Mouse (Mus musculus): ENCODE results near the gene Olfr519. TPM values are rescaled to one million over a fixed set of nuclear protein-coding genes. Genes with fewer than 3 reads are reported as not detected.

Gene Olfr519
- polyA plus RNA-seq (2014; fragmentation: Nextera tagmentation; extraction: Ambion mirVana): not detected in 2 replicates

DNA sequence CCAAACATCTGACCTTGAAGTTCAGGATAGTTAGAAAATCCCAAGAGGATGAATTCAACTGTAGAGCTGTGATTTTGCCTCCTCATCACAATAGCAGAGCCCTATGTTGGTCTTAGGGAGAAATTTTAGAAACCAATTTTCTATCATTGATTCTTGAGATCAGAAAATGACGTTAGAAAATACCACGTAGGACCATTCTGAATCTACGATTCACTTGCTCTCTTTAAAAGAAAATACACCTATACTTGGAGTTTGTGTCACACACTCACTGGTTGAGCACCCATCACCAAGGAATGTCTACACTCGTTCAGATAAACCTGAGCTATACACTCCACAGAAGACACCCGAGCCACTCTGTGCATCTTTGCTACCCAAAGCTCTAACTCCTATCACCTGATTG, at the start of gene Olfr519:
Gene Olfr519, minus strand, starts transcription at position 101 of the 400 bp plus-strand sequence.
- no peak within 1 kb of the TSS for H3K27ac ChIP-seq (replicated peaks; ENCODE audit: low read depth, low read length)
- ATAC-seq (ENCODE audit: low FRiP score, low TSS enrichment): no peak
- no peak within 1 kb of the TSS for H3K4me2 ChIP-seq (ENCODE audit: low read length)
- H3K9ac ChIP-seq (replicated peaks; ENCODE audit: low read length): no peak within 1 kb of the TSS
- no peaks in the 10 kb centered on the region for H3K9me3 ChIP-seq (ENCODE audit: control insufficient read depth, low read length)
- H3K27me3 ChIP-seq (ENCODE audit: control insufficient read depth, insufficient read depth, low read length): no peaks in the 10 kb centered on the region
- WGBS: 88% methylated on average over 5 of the region's 5 CpGs
- H3K4me3 ChIP-seq (replicated peaks; ENCODE audit: low read depth, low read length): no peak within 1 kb of the TSS
- no peak for DNase-seq
- H3K4me1 ChIP-seq (ENCODE audit: control insufficient read depth, insufficient read depth, low read length): no peaks in the 10 kb centered on the region
- no peaks in the 10 kb centered on the region for H3K36me3 ChIP-seq (ENCODE audit: control insufficient read depth, insufficient read depth, low read length)

DNA sequence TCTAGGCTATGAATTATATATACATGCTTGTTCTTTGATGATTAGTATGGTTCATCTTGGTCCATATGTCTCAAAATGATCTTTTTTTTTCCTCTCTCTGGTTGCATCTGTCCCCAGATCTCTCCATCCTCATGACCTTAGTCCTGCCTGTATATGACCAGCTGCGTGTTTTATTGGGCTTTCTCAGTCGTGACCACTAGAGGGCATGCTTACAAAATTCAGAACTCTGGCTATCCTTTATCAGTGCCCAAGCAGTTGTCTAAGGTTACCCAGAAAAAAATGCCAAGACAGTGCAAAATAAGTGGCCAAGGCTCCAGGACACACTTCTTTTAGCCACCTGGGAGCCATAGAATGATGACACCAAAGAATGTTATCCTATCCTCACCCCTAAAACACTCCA, 49.8 kb upstream of the Olfr519 start:
- DNase-seq (peak; percentile 84), ATAC-seq (ENCODE audit: low FRiP score, low TSS enrichment) (0 out of 2 replicates have a peak, but pooled peaks have one; percentile 46)
- H3K9me3 ChIP-seq (ENCODE audit: control insufficient read depth, low read length): no peaks in the 10 kb centered on the region
- 7% methylated on average over 2 of the region's 2 CpGs for WGBS
- no peak overlapping the region for H3K4me3 ChIP-seq (replicated peaks; ENCODE audit: low read depth, low read length)
- H3K36me3 ChIP-seq (ENCODE audit: control insufficient read depth, insufficient read depth, low read length): peaks cover 59% of the 10 kb centered on the region
- H3K27me3 ChIP-seq (ENCODE audit: control insufficient read depth, insufficient read depth, low read length): no peaks in the 10 kb centered on the region
- H3K27ac ChIP-seq (replicated peaks; ENCODE audit: low read depth, low read length): no peak overlapping the region
- H3K4me2 ChIP-seq (ENCODE audit: low read length): no peak overlapping the region
- no peak overlapping the region for H3K9ac ChIP-seq (replicated peaks; ENCODE audit: low read length)
- no peaks in the 10 kb centered on the region for H3K4me1 ChIP-seq (ENCODE audit: control insufficient read depth, insufficient read depth, low read length)

DNA sequence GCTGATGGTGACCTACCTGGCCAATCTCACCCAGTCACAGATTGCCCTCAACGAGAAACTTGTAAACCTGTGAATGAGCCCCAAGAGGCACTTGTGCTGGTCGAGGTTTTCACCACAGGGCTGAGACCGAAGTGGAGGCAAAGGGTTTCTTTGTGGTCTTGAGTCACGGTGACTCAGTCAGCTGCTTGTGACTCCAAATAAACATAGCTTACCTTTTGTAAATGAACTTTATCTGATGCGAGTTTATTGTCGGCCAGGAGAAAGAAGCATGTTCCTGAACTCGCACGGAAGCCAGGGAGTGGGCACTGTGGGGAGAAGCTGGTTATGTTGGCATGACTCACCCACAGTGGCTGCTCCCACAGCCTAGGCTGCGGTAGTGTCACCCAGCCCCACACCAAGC, 47.2 kb upstream of the Olfr519 start:
- H3K9ac ChIP-seq (replicated peaks; ENCODE audit: low read length): no peak overlapping the region
- H3K36me3 ChIP-seq (ENCODE audit: control insufficient read depth, insufficient read depth, low read length): peaks cover 78% of the 10 kb centered on the region
- WGBS: 96% methylated on average over 9 of the region's 9 CpGs

DNA sequence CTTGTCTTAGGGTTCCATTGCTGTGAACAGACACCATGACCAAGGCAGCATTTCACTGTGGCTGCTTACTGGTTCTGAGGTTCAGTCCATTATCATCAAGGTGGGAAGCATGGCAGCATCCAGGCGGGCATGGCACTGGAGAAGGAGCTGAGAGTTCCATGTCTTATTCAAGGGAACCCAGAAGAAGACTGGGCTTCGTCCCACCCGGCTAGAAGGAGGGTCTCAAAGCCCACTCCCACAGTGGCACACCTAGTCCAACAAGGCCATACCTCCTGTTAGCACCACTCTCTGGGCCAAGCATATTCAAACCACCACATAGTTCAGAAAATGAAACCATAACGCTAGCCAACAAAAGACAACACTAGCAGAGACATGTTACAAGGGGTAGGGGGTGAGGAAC, 42.4 kb upstream of the Olfr519 start:
- no peak for ATAC-seq (ENCODE audit: low FRiP score, low TSS enrichment)
- Histone ChIP-seq H3K9ac (replicated peaks; ENCODE audit: low read length) (no peak overlapping the region), H3K4me1 (ENCODE audit: control insufficient read depth, insufficient read depth, low read length) (peaks cover 13% of the 10 kb centered on the region), H3K4me3 (replicated peaks; ENCODE audit: low read depth, low read length) (no peak overlapping the region), H3K36me3 (ENCODE audit: control insufficient read depth, insufficient read depth, low read length) (peaks cover 44% of the 10 kb centered on the region), H3K27ac (replicated peaks; ENCODE audit: low read depth, low read length) (no peak overlapping the region), H3K4me2 (ENCODE audit: low read length) (no peak overlapping the region), H3K9me3 (ENCODE audit: control insufficient read depth, low read length) (no peaks in the 10 kb centered on the region), H3K27me3 (ENCODE audit: control insufficient read depth, insufficient read depth, low read length) (no peaks in the 10 kb centered on the region)
- WGBS: 93% methylated on average over 4 of the region's 4 CpGs
- no peak for DNase-seq

More for the DNA sequence above, 47.2 kb upstream of the Olfr519 start:
- ATAC-seq (ENCODE audit: low FRiP score, low TSS enrichment) (no peak), DNase-seq (no peak)
- Histone ChIP-seq H3K4me2 (ENCODE audit: low read length) (no peak overlapping the region), H3K4me3 (replicated peaks; ENCODE audit: low read depth, low read length) (no peak overlapping the region), H3K9me3 (ENCODE audit: control insufficient read depth, low read length) (no peaks in the 10 kb centered on the region), H3K4me1 (ENCODE audit: control insufficient read depth, insufficient read depth, low read length) (no peaks in the 10 kb centered on the region), H3K27me3 (ENCODE audit: control insufficient read depth, insufficient read depth, low read length) (no peaks in the 10 kb centered on the region), H3K27ac (replicated peaks; ENCODE audit: low read depth, low read length) (no peak overlapping the region)

DNA sequence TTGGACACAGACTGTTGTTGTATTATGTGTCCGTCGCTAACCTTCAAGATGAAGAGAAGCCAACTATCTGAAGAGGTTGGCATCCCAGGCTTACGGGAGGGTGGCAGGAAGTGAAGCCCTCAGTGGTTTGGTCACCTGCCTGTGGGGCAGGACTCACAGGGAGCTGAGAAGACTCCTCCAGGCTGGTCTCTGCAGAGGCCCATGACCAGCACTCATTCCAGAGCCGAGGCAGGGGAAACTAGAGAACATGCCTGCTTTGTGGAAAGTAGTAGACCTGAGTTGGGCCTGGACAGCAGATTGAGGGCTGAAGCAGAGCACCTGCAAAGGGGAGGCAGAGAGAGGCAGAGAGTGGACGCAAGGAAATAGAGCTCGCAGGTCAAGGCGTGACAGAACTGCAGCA, 41.2 kb upstream of the Olfr519 start:
- H3K36me3 ChIP-seq (ENCODE audit: control insufficient read depth, insufficient read depth, low read length): peaks cover 32% of the 10 kb centered on the region
- H3K9ac ChIP-seq (replicated peaks; ENCODE audit: low read length): no peak overlapping the region; the same call in 1 of the 2 replicates
- peak overlapping the region; percentile 94 for H3K4me3 ChIP-seq (replicated peaks; ENCODE audit: low read depth, low read length)
- 92% methylated on average over 7 of the region's 7 CpGs for WGBS
- no peak for ATAC-seq (ENCODE audit: low FRiP score, low TSS enrichment)
- H3K27ac ChIP-seq (replicated peaks; ENCODE audit: low read depth, low read length): no peak overlapping the region
- peaks cover 13% of the 10 kb centered on the region for H3K4me1 ChIP-seq (ENCODE audit: control insufficient read depth, insufficient read depth, low read length)
- H3K4me2 ChIP-seq (ENCODE audit: low read length): peak overlapping the region; percentile 66
- no peaks in the 10 kb centered on the region for H3K27me3 ChIP-seq (ENCODE audit: control insufficient read depth, insufficient read depth, low read length)
- no peak for DNase-seq
- H3K9me3 ChIP-seq (ENCODE audit: control insufficient read depth, low read length): no peaks in the 10 kb centered on the region

DNA sequence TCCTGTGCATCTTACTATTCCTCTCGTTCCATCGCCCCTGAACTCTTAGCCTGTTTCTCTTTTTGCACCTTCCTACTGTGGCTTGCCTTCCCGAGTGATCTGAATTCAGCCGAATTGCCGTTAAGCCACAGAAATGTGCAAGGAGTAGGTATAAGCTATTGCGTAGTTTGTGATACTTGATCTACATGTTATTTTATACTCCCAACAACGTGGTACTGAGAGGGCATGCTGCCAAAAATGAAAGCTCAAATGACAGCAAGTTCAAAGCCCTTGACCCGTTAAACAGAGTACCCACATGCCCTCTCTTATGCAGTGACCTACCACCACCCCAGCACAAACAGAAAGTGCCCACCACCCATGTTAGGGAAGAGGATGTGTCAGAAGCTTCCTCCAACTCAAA, 40.6 kb upstream of the Olfr519 start:
- 7% methylated on average over 8 of the region's 8 CpGs for WGBS
- Histone ChIP-seq H3K9me3 (ENCODE audit: control insufficient read depth, low read length) (no peaks in the 10 kb centered on the region), H3K4me2 (ENCODE audit: low read length) (peak overlapping the region; percentile 66), H3K4me1 (ENCODE audit: control insufficient read depth, insufficient read depth, low read length) (peaks cover 13% of the 10 kb centered on the region), H3K27me3 (ENCODE audit: control insufficient read depth, insufficient read depth, low read length) (no peaks in the 10 kb centered on the region), H3K4me3 (replicated peaks; ENCODE audit: low read depth, low read length) (peak overlapping the region; percentile 94), H3K9ac (replicated peaks; ENCODE audit: low read length) (peak overlapping the region; percentile 92), H3K36me3 (ENCODE audit: control insufficient read depth, insufficient read depth, low read length) (peaks cover 27% of the 10 kb centered on the region), H3K27ac (replicated peaks; ENCODE audit: low read depth, low read length) (peak overlapping the region; percentile 81)
- DNase-seq (no peak), ATAC-seq (ENCODE audit: low FRiP score, low TSS enrichment) (no peak)

DNA sequence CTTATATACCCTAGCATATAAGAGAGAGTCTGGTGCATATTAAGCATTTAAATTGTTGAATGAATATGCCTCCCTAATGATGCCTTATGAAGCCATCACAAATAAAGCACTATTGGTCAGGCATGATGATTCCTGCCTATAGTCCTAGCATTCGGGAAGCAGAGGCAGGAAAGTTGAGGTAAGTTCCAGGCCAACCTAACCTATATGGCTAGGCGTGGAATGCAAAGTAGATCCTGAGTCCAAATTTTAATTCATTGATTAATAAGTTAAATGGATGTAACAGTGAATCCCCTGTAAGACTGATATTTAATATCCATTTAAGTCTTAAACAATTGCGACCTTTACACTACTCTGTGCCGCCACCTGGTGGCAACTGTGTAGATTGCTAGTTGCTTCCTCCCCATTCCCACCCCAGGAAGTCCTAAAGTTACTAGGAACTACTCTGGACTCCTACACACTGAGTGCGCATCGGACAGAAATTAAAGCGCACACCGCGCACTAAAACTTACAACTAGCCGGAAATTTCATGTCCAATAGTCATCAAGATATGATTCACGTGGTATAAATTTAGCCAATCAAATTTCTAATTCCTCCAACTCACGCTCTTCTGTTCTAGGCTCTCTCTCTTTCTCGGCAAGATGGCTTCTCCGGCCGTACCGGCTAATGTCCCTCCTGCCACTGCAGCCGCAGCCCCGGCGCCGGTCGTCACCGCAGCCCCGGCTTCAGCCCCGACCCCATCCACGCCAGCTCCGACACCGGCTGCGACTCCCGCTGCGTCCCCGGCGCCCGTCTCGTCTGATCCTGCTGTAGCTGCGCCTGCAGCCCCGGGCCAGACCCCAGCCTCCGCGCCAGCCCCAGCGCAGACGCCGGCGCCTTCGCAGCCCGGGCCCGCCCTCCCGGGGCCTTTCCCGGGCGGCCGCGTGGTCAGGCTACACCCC, 39.8 kb upstream of the Olfr519 start, which contains the start of gene Eif3f:
Gene Eif3f, plus strand, starts transcription at position 624 of the 938 bp plus-strand sequence.
- 2% methylated on average over 50 of the region's 50 CpGs for WGBS
- H3K9me3 ChIP-seq (ENCODE audit: control insufficient read depth, low read length): no peaks in the 10 kb centered on the region
- peak within 1 kb of the TSS; percentile 81 for H3K27ac ChIP-seq (replicated peaks; ENCODE audit: low read depth, low read length)
- H3K4me1 ChIP-seq (ENCODE audit: control insufficient read depth, insufficient read depth, low read length): peaks cover 13% of the 10 kb centered on the region
- H3K4me3 ChIP-seq (replicated peaks; ENCODE audit: low read depth, low read length): peak within 1 kb of the TSS; percentile 94
- peak within 1 kb of the TSS; percentile 66 for H3K4me2 ChIP-seq (ENCODE audit: low read length)
- peak within 1 kb of the TSS; percentile 92 for H3K9ac ChIP-seq (replicated peaks; ENCODE audit: low read length)
- H3K27me3 ChIP-seq (ENCODE audit: control insufficient read depth, insufficient read depth, low read length): no peaks in the 10 kb centered on the region
- ATAC-seq (ENCODE audit: low FRiP score, low TSS enrichment) (peak; percentile 96), DNase-seq (peak; percentile 97)
- H3K36me3 ChIP-seq (ENCODE audit: control insufficient read depth, insufficient read depth, low read length): peaks cover 19% of the 10 kb centered on the region

DNA sequence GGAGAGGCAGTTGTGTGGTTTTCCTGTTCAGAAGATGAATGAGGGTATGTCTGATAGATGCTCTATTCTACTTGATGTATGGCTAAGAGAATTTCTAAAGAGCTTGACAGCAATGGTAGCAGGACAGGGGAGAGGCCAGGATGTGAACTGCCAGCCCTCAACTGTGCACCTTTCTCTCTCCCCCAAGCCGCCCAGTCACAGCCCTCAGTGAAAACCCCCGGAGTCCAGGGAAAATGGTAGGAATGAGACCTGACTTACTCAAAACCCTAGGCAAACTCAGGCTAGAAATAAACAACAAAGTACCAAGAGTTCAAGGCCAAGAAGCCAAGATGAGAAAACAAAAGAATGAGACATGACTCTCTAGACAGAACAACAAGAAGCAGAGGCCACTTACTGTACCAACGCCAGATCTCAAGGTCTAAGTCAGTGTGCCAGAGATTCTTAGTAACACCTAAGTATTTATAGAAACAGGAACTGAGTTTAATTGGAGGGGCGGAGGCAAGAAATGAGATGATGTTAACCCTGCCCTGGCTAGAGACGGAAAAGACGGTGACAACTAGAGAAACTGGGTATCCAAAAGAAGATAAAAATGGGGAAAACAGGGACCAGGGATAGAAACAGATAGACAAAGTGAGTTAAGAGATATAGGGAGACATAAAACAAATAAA, 35.6 kb upstream of the Olfr519 start, which contains the start of gene Nlrp10:
Gene Nlrp10, minus strand, starts transcription at position 453 of the 668 bp plus-strand sequence.
- H3K9me3 ChIP-seq (ENCODE audit: control insufficient read depth, low read length): no peaks in the 10 kb centered on the region
- DNase-seq (no peak), ATAC-seq (ENCODE audit: low FRiP score, low TSS enrichment) (no peak)
- WGBS: 80% methylated on average over 6 of the region's 6 CpGs
- no peaks in the 10 kb centered on the region for H3K36me3 ChIP-seq (ENCODE audit: control insufficient read depth, insufficient read depth, low read length)
- no peak within 1 kb of the TSS for H3K27ac ChIP-seq (replicated peaks; ENCODE audit: low read depth, low read length)
- H3K4me2 ChIP-seq (ENCODE audit: low read length): no peak within 1 kb of the TSS
- H3K4me1 ChIP-seq (ENCODE audit: control insufficient read depth, insufficient read depth, low read length): peaks cover under 1% of the 10 kb centered on the region; the same call in 1 of the 2 replicates
- H3K4me3 ChIP-seq (replicated peaks; ENCODE audit: low read depth, low read length): no peak within 1 kb of the TSS
- no peak within 1 kb of the TSS for H3K9ac ChIP-seq (replicated peaks; ENCODE audit: low read length)
- H3K27me3 ChIP-seq (ENCODE audit: control insufficient read depth, insufficient read depth, low read length): no peaks in the 10 kb centered on the region

All from midbrain, embryonic 14.5 days (tissue).